Mouse (Mus musculus): ENCODE data around the gene Ttll8. TPM values are rescaled to one million over a fixed set of nuclear protein-coding genes. Genes with fewer than 3 reads are reported as not detected.

The Ttll8 gene
- polyA plus RNA-seq, 1 experiment = not detected

DNA sequence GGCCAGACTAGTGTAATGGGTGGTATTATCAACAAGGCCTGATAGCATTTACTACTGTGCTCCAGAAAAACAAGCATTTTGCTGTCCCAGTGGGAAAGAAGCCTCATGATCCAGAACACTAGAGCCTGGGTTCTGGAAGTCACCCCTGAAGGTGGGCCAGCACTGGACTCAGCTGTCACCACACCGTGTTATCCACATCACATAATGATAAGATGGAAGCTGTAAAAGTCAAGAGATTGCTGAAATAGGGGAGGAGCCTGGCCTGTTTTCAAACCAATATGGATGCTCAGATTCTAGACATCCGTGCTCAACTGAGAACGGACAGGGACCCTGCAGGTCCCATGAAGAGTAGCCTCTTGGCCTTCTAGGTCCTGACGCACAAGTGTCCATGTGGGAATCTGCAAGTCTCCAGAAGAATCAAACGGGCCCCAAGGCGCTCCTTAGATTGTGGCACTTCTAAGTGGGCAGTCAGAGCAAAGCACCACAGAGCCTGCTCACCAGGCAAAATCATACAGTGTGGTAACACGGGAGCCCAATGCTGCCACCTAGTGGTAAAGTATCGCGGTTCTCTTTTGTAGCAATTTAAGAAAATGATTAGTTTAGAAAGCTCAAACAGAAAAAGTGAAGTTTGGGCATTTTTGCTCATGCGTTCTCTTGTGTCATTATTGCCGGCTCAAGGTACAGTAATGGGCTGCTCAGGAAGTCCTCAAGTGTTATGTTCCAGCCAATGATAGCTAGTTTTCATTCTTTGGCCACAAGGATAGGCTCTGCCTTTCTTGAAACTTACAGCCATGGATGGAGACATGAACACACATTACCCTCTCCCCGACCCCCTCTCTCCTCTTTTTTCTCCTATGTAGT is 32.9 kb downstream of the Ttll8 start:
- no peak for DNase-seq (ENCODE audit: low spot score)

DNA sequence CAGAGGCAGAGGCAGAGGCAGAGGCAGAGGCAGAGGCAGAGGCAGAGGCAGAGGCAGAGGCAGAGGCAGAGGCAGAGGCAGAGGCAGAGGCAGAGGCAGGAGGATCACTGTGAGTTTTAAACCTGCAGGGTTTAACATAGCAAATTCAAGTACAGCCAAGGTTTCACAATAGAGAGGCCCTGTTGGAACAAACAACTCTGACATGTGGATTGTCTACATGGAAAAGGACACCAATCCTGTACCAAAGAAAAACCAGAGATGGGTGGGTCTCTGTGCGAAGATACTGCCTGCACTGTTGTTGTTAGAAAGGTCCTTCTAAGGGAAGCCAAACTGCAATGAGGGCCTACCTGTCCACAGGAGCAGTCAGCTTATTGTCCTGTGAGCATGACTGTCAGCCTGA is 34.2 kb downstream of the Ttll8 start:
- DNase-seq (ENCODE audit: low spot score) = no peak

DNA sequence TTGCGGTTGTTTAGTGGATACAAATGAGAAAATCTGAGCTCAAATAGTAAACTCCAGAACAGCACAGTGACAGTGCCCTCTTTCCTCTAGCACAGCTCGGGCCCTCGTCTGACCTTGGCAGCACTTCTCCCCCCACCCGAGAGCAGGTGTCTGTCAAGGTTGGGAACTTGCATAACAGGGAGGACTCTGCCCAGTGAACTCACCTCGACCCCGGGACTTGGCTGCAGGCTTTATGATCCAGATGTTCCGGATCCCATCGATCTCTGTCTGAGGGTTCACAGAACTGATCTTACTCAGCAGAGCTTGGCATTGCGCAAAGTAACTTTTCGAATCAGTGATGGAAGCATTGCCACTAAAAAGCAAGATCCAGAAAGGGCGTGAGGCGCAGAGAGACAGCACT is 34.9 kb downstream of the Ttll8 start:
- DNase-seq (ENCODE audit: low spot score) = no peak

DNA sequence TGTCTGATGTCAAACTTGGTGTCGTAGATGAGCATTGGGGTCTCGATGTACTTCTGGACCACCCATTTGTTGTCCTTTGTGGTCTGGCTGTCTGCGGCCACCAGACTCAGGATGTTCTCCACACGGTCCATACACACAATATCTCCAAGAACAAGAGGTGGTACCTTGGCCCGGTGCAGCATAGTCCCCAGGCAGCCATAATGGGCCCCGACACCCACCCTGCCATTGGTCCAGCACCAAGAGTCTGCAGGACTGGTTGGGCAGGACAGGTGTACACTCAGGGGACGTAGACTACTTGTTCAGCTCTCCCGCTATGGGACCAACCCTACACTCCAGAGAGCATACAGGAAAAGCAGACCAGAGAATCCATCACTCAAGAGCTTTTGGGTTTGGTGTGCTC is 37.1 kb downstream of the Ttll8 start:
- DNase-seq (ENCODE audit: low spot score) = no peak

DNA sequence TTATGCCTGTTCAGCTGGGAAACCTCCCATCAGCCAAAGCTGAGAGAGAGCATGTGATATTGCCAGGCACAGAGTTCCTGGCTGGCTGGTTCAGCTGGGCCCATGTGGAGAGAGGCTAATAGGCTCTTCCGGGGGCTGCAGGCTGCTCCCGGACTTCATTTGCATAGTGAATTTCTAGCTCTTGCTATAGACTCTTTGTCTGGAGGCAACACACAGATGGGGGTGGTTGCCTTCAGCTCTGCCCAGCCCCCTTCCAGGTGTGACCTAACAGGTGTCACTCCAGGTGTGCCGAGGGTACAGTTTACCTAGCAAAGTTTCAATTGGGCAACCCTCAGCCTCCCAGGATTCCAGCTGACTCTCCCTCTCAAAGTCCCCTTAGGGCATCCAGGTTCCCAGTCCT is 37.9 kb downstream of the Ttll8 start:
- DNase-seq (ENCODE audit: low spot score) = no peak

DNA sequence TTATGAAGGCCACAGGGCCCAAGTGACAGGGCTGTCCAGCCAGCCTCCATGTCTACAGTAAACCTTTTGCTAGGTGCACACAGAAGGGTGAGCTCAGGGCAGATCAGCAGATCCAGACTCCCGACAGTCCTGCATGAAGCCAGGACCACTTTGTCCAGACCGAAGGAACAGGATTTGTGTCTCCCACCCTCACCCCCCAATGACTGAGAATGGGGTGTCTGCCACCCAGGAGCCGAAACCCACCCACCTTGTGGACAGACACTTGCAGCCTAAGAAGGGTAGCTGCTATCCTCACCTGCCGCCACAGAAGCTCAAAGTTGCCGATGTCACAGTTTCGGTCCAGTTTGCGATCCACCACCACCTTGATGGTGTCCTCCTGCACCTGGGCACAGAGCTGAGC is 39.2 kb downstream of the Ttll8 start:
- no peak for DNase-seq (ENCODE audit: low spot score)

DNA sequence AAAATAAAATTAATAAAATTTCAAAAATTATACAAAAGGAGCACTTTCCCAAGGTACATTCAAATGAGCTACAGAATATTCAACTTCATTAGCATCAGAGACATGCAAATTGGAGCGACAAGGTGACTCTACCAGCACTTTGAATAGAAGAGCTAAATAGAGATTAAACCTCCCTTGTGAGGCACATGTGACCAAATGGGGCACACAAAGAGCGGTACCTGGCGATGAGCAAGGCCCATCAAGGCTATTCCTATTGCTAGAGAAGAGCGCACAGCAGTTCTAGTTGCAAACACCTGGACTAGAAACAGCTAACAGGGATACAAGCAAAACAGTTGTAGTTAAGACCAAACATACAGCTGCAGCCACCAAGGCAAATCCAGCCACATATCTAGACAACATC is 47.9 kb downstream of the Ttll8 start:
- no peak for DNase-seq (ENCODE audit: low spot score)

DNA sequence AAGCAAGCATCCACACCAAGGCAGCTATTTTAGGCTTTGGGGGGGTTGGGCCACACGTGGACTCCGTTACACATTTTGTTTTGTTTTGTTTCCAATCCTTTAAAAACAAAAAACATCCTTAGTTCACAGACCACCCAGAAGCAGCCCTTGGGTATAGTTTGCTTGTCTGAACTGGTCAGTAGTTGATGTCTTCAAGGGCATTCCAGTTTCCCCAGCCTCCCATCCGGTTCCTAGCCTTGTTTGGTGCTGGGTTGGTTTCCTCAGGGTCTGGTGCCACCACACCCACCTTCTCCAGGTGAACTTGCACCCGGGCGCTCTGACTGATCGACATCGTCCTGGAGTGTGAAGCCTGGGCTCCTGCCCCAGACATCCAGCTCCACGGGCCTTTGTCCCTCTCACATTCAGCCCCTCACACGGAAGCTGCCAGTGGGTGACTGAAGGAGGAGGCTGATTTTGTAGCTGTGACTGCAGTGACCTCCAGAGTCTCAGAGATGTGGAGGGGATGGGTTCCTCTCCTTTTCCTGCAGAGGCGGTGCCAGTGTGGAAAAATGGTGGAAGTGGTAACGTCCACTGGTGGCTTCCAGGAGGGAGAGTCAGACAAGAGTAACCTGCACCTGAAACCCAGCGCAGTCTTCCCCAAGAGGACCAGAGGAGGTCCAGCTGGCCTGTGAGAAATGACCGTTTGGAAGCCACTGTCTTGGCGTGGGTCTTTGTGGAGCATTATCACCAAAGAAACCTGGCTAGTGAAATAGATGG is 50.0 kb downstream of the Ttll8 start:
- no peak for DNase-seq (ENCODE audit: low spot score)

DNA sequence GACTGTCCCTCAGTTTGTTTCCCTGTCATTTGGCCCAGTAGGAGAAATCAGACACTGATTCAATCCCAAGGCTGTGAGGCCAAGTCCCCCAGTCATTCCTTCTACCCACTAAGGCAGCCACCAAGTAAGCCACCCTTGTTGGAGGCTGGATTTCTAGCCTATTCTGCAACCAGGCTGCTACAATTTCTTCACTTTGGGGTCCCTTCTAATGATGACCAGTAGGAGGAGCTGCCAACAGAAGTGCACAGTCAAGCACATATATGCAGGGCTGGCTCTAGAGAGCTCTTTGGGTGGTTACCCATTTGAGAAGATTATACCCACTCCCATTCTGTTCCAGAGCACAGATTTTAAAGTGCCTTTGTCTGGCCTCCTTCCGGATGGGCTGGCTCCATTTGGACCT is 51.1 kb downstream of the Ttll8 start:
- DNase-seq (ENCODE audit: low spot score) = no peak

DNA sequence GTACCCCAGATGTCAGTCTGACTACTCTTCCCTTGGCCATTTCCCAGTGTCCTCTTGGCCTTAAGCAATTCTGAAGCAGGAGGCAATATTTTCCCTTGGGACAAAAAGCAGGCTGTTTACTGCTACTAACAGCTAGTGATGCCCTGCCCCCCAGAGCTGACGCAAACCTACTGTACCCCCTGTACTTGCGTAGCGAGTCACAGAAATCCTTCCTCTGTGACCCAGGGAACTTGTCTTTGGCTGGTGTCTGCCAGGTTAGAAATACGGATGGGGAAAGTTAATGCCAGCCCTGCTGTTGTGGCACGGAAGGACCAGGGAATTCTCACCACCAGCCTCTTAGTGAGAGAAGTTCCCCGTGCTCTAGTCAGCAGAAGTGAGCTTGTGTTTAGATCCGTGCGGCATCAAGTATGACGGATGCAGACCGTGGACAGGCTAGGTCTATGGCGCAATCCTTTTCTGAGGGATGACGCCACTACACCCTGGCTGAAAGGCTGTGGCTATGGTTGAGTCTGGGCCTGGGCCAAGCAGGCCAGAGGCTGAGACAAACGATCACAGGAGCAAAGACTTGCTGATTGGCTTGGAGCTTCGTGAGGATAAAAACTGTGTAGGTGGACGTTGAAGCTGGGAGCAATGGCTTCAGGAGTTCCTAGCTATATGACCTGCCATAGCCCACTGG is 51.9 kb downstream of the Ttll8 start:
- no peak for DNase-seq (ENCODE audit: low spot score)

DNA sequence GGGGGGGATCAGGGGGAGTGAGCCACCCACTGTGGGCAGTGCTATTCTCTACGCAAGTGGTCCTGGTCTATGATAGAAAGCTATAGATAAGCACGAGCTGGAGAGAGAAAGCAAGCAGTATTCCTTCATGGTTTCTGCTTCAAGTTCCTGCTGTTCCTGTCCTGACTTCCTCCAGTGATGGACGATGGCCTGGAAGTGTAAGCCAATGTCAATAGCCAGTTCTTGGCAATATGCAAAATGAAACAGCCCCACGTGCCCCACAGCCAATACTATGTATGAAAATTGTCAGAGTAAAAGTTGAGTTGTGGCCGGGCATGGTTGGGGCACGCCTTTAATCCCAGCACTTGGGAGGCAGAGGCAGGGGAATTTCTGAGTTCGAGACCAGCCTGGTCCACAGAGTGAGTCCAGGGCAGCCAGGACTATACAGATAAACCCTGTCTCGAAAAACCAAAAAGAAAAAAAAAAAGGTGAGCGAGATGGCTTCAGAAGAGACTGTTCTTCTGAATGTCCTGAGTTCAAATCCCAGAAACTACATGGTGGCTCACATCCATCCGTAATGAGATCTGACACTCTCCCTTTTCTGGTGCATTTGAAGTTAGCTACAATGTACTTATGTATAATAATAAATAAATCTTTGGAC is 57.8 kb downstream of the Ttll8 start:
- no peak for DNase-seq (ENCODE audit: low spot score)

DNA sequence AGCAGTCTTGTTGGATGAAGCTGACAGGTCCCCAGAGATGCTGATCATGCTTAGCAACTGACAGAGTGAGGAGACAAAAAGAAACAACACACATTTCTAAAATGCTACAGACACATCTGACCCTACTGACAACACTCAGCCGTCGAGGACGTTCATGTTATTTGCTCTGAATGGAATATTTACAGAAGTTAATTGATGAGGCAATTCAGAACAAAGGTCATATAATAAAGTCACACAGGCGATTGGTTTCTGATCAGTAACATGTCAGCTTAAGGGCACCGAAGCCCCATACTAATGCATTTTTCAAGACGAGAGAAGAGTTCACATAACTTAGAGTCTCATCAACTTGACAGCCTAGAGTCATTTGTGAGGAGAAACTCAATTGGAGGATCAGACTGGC is 58.3 kb downstream of the Ttll8 start:
- DNase-seq (ENCODE audit: low spot score) = no peak

DNA sequence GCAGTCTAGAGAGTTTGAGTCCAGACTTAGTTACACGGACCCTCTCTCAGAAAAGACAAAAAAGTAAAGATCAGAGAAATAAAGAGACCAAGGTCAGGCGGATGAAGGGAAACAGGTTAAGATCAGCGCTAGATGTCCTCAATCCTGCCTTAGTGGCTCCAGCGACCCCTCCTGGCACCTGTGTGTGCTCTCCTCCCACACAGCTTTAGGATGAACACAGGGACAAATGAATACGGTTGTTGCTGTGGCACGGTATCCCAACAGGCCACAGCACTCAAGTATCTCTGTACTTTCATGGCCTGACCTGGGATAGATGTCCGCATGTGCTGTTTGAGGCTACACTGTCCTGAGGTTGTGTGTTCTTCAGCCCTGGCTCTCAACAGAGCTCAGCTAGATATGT is 59.1 kb downstream of the Ttll8 start:
- DNase-seq (ENCODE audit: low spot score) = no peak

DNA sequence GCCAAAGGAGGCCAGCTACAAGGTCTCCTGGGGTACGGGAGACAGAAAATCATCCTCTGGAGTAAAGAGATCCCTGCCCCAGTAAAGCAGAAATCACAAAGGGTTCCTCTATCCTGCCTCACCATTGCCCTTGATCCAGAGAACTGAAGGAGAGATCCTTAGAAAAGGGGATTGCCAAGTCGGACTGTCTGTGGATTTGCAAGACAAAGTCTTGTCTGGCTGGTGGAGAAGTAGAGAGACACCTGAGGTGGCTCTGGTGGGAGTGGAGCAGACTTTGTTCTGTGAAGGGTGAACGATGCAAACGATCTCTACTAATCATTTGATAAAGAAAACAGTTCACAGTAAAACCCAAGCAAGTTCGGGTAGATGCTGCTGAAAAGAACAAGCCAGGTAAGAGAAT is 61.3 kb downstream of the Ttll8 start:
- no peak for DNase-seq (ENCODE audit: low spot score)

DNA sequence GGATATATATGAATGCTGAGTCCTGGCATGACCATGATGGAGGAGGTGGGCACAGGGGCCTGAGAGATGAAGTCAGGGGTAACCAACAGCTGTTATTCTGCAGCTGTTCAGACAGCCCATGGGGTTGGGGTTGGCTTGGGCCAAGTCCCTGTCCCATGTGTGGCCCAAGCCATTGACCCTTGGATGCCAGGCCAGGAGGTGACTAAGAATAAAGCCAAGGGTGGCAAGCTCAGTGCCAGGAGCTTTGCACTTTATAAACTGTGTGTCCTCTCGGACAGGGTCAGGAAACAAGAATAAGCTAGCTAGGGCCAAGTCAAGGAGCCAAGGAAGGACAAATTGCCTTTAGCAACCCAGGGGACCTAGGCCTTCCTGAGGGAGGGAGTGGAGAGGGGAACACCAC is 62.0 kb downstream of the Ttll8 start:
- DNase-seq (ENCODE audit: low spot score) = no peak

DNA sequence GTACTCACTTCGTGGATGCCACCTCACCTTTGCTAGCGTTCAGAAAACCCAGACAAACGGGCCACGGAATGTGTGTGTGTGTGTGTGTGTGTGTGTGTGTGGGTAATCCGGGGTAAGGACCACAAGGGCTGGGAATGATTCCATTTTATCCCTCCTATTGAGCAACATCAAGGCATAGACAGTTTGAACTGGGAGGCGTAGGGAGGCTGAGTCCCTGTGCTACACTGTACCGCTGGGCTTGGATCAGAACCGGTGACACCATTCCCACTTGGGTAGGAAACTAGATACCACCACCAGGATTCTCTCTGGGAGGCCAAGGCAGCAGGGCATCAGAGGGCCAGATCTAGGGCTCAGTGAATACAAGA is 62.6 kb downstream of the Ttll8 start:
- no peak for DNase-seq (ENCODE audit: low spot score)

DNA sequence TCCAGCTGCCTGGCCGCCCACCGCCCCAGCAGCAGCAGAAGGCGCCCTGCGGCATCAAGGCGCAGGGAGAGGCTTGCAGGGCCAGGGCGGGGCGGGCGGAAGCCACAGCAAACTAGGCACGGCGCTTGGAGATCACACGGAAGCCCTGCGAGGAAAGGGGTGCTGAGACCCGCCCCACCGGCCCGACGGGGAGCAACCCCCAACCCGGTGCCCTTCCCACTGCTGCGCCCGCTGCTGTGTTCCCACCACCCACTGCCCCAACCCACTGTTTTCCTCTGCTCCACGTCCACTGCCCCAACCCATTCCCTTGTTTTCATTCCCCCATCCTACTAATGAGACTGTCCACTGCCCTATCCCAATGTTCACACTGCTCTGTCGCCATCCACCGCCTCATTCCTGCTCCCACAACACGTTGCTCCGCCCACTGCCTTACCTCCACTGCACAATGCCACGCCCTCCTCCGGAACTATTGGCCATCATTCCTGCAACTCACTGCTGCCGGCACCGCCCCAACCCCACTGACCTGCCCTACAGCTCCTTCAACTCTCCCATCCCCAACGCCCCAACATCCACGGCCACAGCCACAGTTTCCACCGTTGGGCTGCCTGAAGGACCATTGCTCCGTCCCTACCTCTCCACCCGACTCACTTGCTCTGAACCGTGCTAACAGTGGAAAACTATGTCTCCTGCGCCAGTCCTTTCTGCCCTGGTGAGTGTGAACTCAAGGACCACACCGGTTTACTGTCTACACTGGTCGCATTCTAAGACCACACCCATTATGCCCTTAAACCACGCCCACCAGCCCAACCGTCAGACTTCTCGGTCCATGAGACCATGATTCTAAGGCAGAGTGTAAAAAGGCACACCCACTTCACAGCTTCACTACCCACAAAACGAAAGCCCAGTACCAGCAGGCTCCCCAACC is 63.2 kb downstream of the Ttll8 start:
- DNase-seq (ENCODE audit: low spot score) = peak; percentile 54

DNA sequence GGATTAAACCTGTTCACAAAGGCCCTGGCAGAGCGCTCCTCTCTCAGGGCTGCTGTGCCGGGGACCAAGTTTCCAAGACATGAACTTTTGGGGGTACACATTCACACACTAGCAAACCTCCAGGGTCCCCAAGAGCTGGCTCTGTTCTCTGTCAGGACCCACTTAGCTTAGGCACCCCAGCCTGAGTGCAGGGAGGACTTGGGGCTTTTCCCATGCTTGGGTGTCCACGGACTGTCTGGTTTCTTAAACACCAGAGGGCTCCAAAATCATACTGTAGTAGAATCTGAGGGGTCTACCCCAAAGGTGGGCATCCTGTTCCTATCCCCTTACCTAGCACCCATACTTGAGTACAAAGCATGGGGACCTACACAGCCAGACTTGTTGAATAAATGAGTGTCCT is 64.2 kb downstream of the Ttll8 start:
- DNase-seq (ENCODE audit: low spot score) = no peak

DNA sequence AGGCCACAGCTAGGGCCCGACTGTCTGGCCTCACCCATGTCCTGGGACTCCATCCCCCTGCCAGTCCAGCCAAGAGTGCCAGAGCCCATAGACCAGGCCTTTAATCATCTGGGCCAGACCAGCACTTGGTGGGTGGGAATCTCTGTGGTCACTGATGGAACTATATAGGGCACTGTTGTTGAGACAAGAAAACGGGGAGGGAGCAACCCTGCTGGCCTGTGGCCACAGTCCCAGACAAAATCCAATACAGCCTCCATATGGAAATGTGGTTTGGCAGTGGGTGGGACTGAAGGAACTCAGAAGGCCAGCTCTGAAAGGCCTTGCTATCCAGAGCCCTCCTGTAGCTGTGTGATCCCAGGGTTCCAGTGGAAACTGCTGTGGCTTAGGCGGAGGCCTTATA is 65.2 kb downstream of the Ttll8 start:
- DNase-seq (ENCODE audit: low spot score) = no peak

DNA sequence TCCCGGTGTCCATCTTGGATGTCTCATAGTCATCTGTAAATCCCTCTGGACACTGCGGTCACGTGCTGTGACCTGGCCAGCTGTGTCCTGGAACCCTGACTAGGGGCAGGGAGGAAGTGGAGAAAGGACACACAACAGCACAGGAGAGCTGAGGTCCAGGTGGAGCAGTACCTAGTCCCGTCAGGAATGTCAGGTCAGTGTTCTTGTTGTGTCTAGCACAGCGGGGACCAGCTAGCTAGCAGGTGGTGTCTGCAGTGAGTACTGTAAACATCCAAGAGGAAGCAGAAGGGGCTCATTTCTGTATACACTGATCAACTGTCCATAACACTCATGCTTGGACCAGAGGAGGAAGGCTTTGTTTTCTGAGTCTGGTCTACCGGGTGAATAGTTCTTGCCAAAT is 68.8 kb downstream of the Ttll8 start:
- no peak for DNase-seq (ENCODE audit: low spot score)

DNA sequence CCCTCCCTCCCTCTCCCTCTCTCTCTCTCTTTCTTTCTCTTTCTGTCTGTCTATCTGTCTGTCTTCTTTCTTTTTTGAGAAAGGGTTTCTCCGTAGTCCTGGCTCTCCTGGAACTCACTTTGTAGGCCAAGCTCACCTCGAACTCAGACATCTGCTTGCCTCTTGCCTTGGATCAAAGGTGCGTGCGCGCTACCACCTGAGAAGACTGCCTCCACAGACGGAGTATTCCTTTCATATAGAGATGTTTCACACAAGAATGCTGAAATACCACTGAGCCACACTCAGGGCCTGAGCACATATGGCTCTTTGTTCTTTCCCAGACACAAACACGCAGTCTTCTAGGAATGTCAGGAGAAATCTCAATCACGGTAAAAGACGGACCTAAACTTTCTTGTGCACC is 70.9 kb downstream of the Ttll8 start:
- no peak for DNase-seq (ENCODE audit: low spot score)
